Mouse (Mus musculus) bone marrow macrophage, adult 2 months (primary cell): ENCODE measurements around the gene Clic4.

Experiments
- CTCF ChIP-seq: IDR thresholded peaks from 2 replicates; pipeline ENCODE4 v1.5.1; 2012; ENCODE audit warnings: low read depth, mild to moderate bottlenecking, low read length, moderate library complexity
- POLR2A ChIP-seq: IDR thresholded peaks from 2 replicates; pipeline ENCODE4 v1.6.1; 2012; ENCODE audit warnings: mild to moderate bottlenecking, low read depth, low read length, borderline replicate concordance

- TF ChIP-seq POLR2A, result no peak
- no peak for TF ChIP-seq CTCF
These were observed 42.7 kb upstream of the Clic4 start for GRCm38 (mm10) chr4:135315287-135315686.
